Mouse (Mus musculus): ENCODE results near the gene Fabp6. TPM values are rescaled to one million over a fixed set of nuclear protein-coding genes. Genes with fewer than 3 reads are reported as not detected.

The Fabp6 gene
- not detected in 2 replicates for polyA plus RNA-seq (2012; rRNA removed)

DNA sequence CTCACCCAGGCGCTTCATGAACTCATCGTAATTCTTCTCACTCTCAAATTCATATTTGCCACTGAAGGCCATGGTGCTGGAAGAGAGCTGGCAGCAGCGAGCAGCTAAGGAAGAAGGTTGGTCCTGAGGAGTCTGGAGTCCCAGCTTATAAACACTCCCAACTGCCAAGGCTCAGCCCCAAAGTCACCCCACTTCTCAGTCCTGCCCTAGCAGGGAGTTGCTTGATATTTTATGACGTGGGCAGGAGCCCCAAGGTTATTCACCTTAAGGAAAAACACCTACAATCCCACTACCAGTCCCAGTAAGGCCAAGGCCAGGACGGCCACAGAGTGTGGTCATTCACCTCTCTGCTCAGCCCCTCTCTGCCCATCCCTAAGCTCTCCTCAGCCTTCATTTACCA is at the start of gene Fabp6:
Fabp6 (minus strand) TSS at position 101 of the 400 bp plus-strand sequence.
- Histone ChIP-seq H3K4me3 (ENCODE audit: extremely low read depth, insufficient read depth, insufficient read length) (no peak within 1 kb of the TSS), H3K27me3 (ENCODE audit: control insufficient read depth, insufficient read depth, low read length) (no peaks in the 10 kb centered on the region), H3K27ac (ENCODE audit: insufficient read depth, low read length) (no peak within 1 kb of the TSS), H3K36me3 (ENCODE audit: control insufficient read depth, insufficient read depth, low read length) (no peaks in the 10 kb centered on the region), H3K4me1 (ENCODE audit: control insufficient read depth, insufficient read depth, insufficient read length) (no peaks in the 10 kb centered on the region)
- no peak for DNase-seq (ENCODE audit: low read depth in 1 of 2, low spot score in 2 of 2)
- TF ChIP-seq POLR2A (IDR thresholded peaks at IDR 0.05; ENCODE audit: low read depth, low read length) (no peak), CTCF (IDR thresholded peaks at IDR 0.05; ENCODE audit: extremely low read depth, insufficient read depth, insufficient read length, insufficient replicate concordance) (no peak)
- 89% methylated on average over 5 of the region's 5 CpGs for WGBS

DNA sequence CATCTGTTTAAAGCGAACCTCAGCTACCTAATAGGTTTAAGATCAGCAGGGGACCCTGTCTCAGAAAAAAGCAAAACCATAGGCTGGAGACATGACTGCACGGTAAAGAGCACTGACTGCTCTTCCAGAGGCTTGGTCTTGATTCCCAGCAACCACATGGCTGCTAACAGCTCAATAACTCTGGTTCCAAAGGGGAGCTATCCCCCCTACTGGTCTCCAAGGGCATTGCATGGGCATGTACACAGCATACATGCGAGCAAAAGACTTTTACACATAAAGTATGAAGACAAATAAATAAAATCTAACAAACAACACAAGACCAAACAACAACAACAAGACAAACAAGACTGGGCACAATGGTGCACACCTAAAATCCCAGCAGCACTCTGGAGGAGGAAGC is 43.9 kb upstream of the Fabp6 start:
- H3K4me3 ChIP-seq (ENCODE audit: extremely low read depth, insufficient read depth, insufficient read length), result no peak overlapping the region
- H3K27ac ChIP-seq (ENCODE audit: insufficient read depth, low read length), result no peak overlapping the region
- WGBS, result 88% methylated on average over 3 of the region's 3 CpGs
- TF ChIP-seq CTCF (IDR thresholded peaks at IDR 0.05; ENCODE audit: extremely low read depth, insufficient read depth, insufficient read length, insufficient replicate concordance), result no peak
- no peak for TF ChIP-seq POLR2A (IDR thresholded peaks at IDR 0.05; ENCODE audit: low read depth, low read length)
- H3K4me1 ChIP-seq (ENCODE audit: control insufficient read depth, insufficient read depth, insufficient read length), result no peaks in the 10 kb centered on the region
- H3K27me3 ChIP-seq (ENCODE audit: control insufficient read depth, insufficient read depth, low read length), result no peaks in the 10 kb centered on the region
- no peaks in the 10 kb centered on the region for H3K36me3 ChIP-seq (ENCODE audit: control insufficient read depth, insufficient read depth, low read length)
- no peak for DNase-seq (ENCODE audit: low read depth in 1 of 2, low spot score in 2 of 2)

DNA sequence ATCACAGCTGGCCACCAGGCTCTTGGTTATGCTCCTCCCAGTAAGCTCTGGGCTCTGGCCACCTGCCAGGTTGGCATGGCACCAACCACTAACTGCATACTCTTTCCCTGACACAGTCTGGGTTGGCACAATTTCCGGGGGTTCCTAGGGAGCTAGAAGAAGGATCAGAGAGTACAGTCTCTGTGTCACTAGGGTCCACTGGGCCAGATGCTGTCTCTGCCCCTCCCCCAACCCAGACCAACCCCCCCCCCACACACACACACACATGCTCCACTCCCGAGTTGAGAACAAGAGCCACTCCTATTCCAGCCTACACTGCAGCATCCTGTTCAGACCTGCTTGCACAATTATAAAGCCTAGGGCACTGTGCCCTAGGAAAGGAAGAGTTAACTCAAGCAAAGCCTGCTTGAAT is 41.8 kb upstream of the Fabp6 start:
- Histone ChIP-seq H3K4me3 (ENCODE audit: extremely low read depth, insufficient read depth, insufficient read length) (no peak overlapping the region), H3K27ac (ENCODE audit: insufficient read depth, low read length) (no peak overlapping the region), H3K27me3 (ENCODE audit: control insufficient read depth, insufficient read depth, low read length) (no peaks in the 10 kb centered on the region), H3K36me3 (ENCODE audit: control insufficient read depth, insufficient read depth, low read length) (no peaks in the 10 kb centered on the region), H3K4me1 (ENCODE audit: control insufficient read depth, insufficient read depth, insufficient read length) (no peaks in the 10 kb centered on the region)
- DNase-seq (ENCODE audit: low read depth in 1 of 2, low spot score in 2 of 2), result no peak
- TF ChIP-seq POLR2A (IDR thresholded peaks at IDR 0.05; ENCODE audit: low read depth, low read length) (no peak), CTCF (IDR thresholded peaks at IDR 0.05; ENCODE audit: extremely low read depth, insufficient read depth, insufficient read length, insufficient replicate concordance) (no peak)
- WGBS, result 2% methylated on average over 2 of the region's 2 CpGs

DNA sequence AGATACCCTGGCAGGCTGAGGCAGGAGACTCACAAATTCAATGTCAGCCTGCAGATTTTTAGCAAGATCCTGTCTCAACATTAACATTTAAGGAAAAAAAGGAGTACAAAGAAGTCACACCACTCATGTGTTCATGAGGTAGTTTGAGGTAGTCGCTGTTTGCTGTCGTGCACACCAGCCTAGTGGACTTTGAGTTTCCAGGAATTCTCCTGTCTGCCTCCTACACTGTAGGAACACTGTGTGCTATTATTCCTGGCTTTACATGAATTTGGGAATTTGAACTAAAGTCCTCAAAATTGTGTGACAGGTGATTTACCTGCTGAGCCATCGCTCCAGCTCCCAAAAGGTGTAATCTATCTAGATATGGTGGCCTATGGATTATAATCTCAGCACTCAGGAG is 37.1 kb upstream of the Fabp6 start:
- no peak for DNase-seq (ENCODE audit: low read depth in 1 of 2, low spot score in 2 of 2)
- TF ChIP-seq CTCF (IDR thresholded peaks at IDR 0.05; ENCODE audit: extremely low read depth, insufficient read depth, insufficient read length, insufficient replicate concordance), result no peak
- TF ChIP-seq POLR2A (IDR thresholded peaks at IDR 0.05; ENCODE audit: low read depth, low read length), result no peak
- no peak overlapping the region for H3K4me3 ChIP-seq (ENCODE audit: extremely low read depth, insufficient read depth, insufficient read length)
- 93% methylated on average over 3 of the region's 3 CpGs for WGBS
- no peaks in the 10 kb centered on the region for H3K36me3 ChIP-seq (ENCODE audit: control insufficient read depth, insufficient read depth, low read length)
- no peaks in the 10 kb centered on the region for H3K27me3 ChIP-seq (ENCODE audit: control insufficient read depth, insufficient read depth, low read length)
- H3K27ac ChIP-seq (ENCODE audit: insufficient read depth, low read length), result no peak overlapping the region
- no peaks in the 10 kb centered on the region for H3K4me1 ChIP-seq (ENCODE audit: control insufficient read depth, insufficient read depth, insufficient read length)

DNA sequence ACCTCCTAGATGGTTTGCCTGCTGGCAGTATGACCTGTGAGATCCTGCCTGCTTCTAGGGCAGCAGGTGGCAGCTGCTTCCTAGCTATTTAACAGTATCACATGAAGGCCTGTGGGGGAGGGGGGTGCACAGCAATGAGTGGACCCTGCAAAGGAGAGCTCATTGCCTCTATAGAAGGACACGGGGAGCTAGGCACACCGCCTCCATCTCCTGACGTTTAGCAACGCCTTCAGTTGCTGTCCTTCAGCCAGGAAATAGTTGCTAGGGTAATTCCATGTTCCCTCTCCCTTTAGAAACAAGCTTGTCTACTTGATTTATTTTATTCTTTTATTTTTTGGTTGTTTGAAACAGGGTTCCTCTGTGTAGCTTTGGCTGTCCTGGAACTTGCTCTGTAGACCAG is 35.4 kb upstream of the Fabp6 start:
- H3K27me3 ChIP-seq (ENCODE audit: control insufficient read depth, insufficient read depth, low read length), result no peaks in the 10 kb centered on the region
- H3K27ac ChIP-seq (ENCODE audit: insufficient read depth, low read length), result no peak overlapping the region
- no peaks in the 10 kb centered on the region for H3K36me3 ChIP-seq (ENCODE audit: control insufficient read depth, insufficient read depth, low read length)
- H3K4me3 ChIP-seq (ENCODE audit: extremely low read depth, insufficient read depth, insufficient read length), result no peak overlapping the region
- TF ChIP-seq POLR2A (IDR thresholded peaks at IDR 0.05; ENCODE audit: low read depth, low read length) (no peak), CTCF (IDR thresholded peaks at IDR 0.05; ENCODE audit: extremely low read depth, insufficient read depth, insufficient read length, insufficient replicate concordance) (no peak)
- WGBS, result 73% methylated on average over 4 of the region's 4 CpGs
- H3K4me1 ChIP-seq (ENCODE audit: control insufficient read depth, insufficient read depth, insufficient read length), result no peaks in the 10 kb centered on the region
- DNase-seq (ENCODE audit: low read depth in 1 of 2, low spot score in 2 of 2), result no peak

DNA sequence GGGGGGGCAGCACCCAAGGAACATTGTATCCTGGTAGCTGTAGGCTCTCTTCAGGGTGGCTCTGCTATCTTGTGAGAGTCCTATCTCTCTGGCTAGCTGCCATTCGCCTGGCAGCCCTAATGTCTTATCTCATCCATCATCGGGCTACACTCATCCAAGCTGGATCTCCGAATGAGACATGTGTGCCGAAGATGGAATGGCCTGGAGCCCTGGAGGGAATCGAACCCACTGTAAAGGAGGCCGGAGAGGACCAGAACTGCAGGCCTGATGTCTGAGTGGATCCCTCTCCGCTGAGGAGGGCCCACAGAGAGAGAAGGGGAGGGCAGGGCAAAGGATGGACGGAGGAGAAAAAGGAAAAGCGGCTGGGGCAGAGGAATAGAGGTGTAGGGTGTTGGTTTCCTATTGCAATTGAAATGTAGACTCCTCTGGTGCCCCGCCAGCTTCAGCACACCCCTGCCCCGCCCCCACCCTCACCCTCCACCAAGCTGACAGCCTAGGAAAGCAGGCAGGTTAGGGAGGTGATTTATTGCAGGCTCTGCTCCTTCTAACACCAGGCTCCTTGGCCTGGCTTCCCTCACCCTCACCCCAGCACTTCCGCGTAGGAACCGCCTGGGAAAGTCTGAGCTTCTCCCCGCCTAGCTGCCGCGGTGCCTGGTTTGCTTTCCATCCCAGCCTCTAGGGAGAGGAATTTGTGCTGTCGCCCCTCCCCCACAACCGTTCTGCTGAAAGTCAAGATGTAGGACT is 32.5 kb upstream of the Fabp6 start:
- DNase-seq (ENCODE audit: low read depth in 1 of 2, low spot score in 2 of 2), result no peak
- TF ChIP-seq POLR2A (IDR thresholded peaks at IDR 0.05; ENCODE audit: low read depth, low read length), result no peak
- TF ChIP-seq CTCF (IDR thresholded peaks at IDR 0.05; ENCODE audit: extremely low read depth, insufficient read depth, insufficient read length, insufficient replicate concordance), result no peak
- no peak overlapping the region for H3K4me3 ChIP-seq (ENCODE audit: extremely low read depth, insufficient read depth, insufficient read length)

DNA sequence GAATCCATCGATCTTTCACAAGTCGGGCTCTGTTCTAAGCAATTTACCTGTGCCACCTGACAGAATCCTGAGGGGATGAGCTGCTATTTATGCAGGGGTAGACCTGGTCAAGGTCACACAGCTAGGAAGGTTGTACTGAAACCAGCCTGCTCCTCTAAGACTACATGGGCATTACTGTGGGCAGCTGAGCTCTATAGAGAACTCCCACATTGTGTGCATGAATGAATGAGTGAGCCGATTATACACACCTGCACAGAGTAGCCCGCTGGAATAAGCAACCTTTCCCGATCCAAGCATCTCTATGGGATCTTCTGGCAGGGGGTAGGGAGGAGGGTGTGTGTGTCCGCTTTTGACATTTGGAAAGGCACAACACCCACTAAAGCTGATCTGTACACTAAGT is 31.8 kb upstream of the Fabp6 start:
- H3K4me3 ChIP-seq (ENCODE audit: extremely low read depth, insufficient read depth, insufficient read length), result no peak overlapping the region
- no peak for DNase-seq (ENCODE audit: low read depth in 1 of 2, low spot score in 2 of 2)
- no peak for TF ChIP-seq CTCF (IDR thresholded peaks at IDR 0.05; ENCODE audit: extremely low read depth, insufficient read depth, insufficient read length, insufficient replicate concordance)
- no peak for TF ChIP-seq POLR2A (IDR thresholded peaks at IDR 0.05; ENCODE audit: low read depth, low read length)
- WGBS, result 55% methylated on average over 6 of the region's 6 CpGs
- H3K4me1 ChIP-seq (ENCODE audit: control insufficient read depth, insufficient read depth, insufficient read length), result no peaks in the 10 kb centered on the region
- no peaks in the 10 kb centered on the region for H3K27me3 ChIP-seq (ENCODE audit: control insufficient read depth, insufficient read depth, low read length)
- H3K36me3 ChIP-seq (ENCODE audit: control insufficient read depth, insufficient read depth, low read length), result no peaks in the 10 kb centered on the region
- no peak overlapping the region for H3K27ac ChIP-seq (ENCODE audit: insufficient read depth, low read length)

More for the DNA sequence above, 32.5 kb upstream of the Fabp6 start:
- Histone ChIP-seq H3K27ac (ENCODE audit: insufficient read depth, low read length) (no peak overlapping the region), H3K36me3 (ENCODE audit: control insufficient read depth, insufficient read depth, low read length) (no peaks in the 10 kb centered on the region), H3K27me3 (ENCODE audit: control insufficient read depth, insufficient read depth, low read length) (no peaks in the 10 kb centered on the region), H3K4me1 (ENCODE audit: control insufficient read depth, insufficient read depth, insufficient read length) (no peaks in the 10 kb centered on the region)
- WGBS, result 35% methylated on average over 19 of the region's 19 CpGs

Measured in spleen, adult 2 months (tissue).